Mouse (Mus musculus) embryo, embryonic 10.5 days (tissue): ENCODE data around the gene Cldn10.

Source experiments
- DNase-seq: peaks from one replicate; pipeline ENCODE4 v3.0.0-alpha.2; 2015; ENCODE audit warnings: low spot score

The Cldn10 gene

GRCm38 (mm10) chr14:118864905-118865304 is 77.2 kb downstream of the Cldn10 start:
- DNase-seq, result no peak

GRCm38 (mm10) chr14:118866014-118866811 is 78.5 kb downstream of the Cldn10 start:
- no peak for DNase-seq

- no peak for DNase-seq
Observed at GRCm38 (mm10) chr14:118867366-118867765, 79.7 kb downstream of the Cldn10 start.

GRCm38 (mm10) chr14:118868102-118868724 is 80.5 kb downstream of the Cldn10 start:
- DNase-seq, result no peak

GRCm38 (mm10) chr14:118869712-118870111 is 82.0 kb downstream of the Cldn10 start:
- DNase-seq, result no peak

GRCm38 (mm10) chr14:118874126-118874525 is 86.4 kb downstream of the Cldn10 start:
- DNase-seq, result no peak

GRCm38 (mm10) chr14:118874786-118875415 is 87.2 kb downstream of the Cldn10 start:
- no peak for DNase-seq

GRCm38 (mm10) chr14:118878346-118878910 is 90.7 kb downstream of the Cldn10 start:
- DNase-seq, result no peak

GRCm38 (mm10) chr14:118880696-118881095 is 93.0 kb downstream of the Cldn10 start:
- DNase-seq, result no peak

GRCm38 (mm10) chr14:118883344-118884249 is 95.9 kb downstream of the Cldn10 start:
- DNase-seq, result no peak

GRCm38 (mm10) chr14:118884250-118884556 is 96.5 kb downstream of the Cldn10 start:
- DNase-seq, result no peak

GRCm38 (mm10) chr14:118890101-118890500 is 102.4 kb downstream of the Cldn10 start:
- DNase-seq, result no peak

- DNase-seq, result no peak
Observed at GRCm38 (mm10) chr14:118895228-118895627, 107.5 kb downstream of the Cldn10 start.

GRCm38 (mm10) chr14:118895655-118896054 is 107.9 kb downstream of the Cldn10 start:
- DNase-seq, result no peak

- DNase-seq, result no peak
Observed at GRCm38 (mm10) chr14:118899940-118900339, 112.2 kb downstream of the Cldn10 start.

GRCm38 (mm10) chr14:118900911-118901310 is 113.2 kb downstream of the Cldn10 start:
- no peak for DNase-seq

- DNase-seq, result no peak
Observed at GRCm38 (mm10) chr14:118903397-118903796, 115.7 kb downstream of the Cldn10 start.

- DNase-seq, result peak; percentile 33
Observed at GRCm38 (mm10) chr14:118903867-118904562, 116.3 kb downstream of the Cldn10 start.

GRCm38 (mm10) chr14:118907592-118907991 is 119.9 kb downstream of the Cldn10 start:
- no peak for DNase-seq

- peak; percentile 40 for DNase-seq
Observed at GRCm38 (mm10) chr14:118909872-118910271, 122.2 kb downstream of the Cldn10 start.
